Mouse (Mus musculus) left cerebral cortex, adult 8-10 months (tissue): ENCODE results near the gene Rorc. TPM values are rescaled to one million over a fixed set of nuclear protein-coding genes. Genes with fewer than 3 reads are reported as not detected.
A peak's percentile ranks its signal among the peaks of the same experiment; 100 is the strongest.

Experiments used
- DNase-seq, 2 experiments: peaks; one replicate each; pipeline ENCODE4 v3.0.0; 2022; ENCODE audit warnings: low spot score in 2 of 2
- total RNA-seq, 4 experiments: library from RNA; stranded (reverse); gene quantifications; 2 replicates each; pipeline ENCODE4 v1.2.4; 2022

Gene Rorc
- 1 to 10 TPM; 1.3 to 2.6 (median 2.0) TPM for total RNA-seq

- no peak for DNase-seq
Measured at GRCm38 (mm10) chr3:94372641-94373040, at the start of gene Rorc. Gene Rorc, plus strand, starts transcription at chr3:94372794.

DNA sequence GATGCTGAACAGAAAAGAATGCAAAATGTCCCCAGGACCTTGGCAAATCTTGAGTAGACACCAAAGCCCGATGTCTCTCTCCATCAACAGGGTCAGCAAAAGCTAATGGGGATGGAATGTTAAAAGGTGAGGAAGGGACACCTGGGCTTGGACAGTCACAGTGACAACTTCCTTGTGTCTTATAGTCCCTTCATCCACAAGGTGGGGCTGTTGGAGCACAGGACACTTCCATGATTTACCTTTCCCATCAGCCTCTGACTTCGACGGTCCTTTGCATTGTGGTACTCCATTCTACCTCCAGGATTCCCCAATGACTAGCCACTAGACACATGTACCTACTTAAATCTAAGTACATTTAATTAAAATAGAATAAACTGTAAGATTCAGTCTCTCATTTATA is 43.9 kb upstream of the Rorc start:
- DNase-seq = no peak

DNA sequence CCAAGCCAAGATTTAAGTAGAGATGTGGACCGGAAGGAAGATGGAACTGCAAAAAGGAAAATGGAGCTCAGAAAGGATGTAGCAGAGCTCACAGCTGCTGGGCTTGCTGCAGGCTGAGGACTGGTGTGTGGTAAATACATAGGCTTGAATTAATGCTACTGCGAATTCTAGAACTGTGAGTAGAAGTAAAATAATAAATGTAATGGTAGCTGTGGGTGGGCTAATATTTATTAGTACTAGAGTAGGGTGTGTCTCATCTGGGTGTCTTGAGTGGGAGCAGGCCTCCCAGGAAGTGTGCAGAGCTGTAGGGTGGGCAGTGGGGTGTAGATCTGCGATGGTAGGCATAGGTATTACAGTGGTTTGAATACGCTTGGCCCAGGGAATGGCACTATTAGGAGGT is 38.2 kb upstream of the Rorc start:
- no peak for DNase-seq

- no peak for DNase-seq
Measured at GRCm38 (mm10) chr3:94338522-94338921, 34.1 kb upstream of the Rorc start.

DNA sequence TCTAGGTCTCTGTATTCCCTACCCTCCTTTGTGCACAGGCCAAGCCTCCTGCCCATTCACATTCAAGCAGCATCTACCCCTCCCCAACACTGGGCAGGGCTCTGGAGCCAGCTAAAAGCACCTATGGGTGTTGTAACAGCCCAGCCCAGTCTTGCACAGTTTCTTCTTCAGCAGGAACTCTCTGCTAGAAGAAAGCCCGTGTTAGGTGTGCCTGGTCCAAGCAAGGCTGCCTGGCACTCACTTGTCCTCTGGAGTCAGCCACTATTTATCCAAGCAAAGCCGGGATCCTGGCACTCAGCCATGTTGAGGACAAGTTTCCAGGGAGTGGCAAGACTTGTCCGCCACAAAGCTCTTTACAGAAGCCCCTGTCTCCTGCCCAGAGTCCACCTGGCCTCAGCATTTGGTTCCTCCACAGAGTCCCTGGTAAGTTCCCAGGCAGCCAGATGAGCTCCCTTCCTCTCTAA is 30.6 kb upstream of the Rorc start, which contains the start of gene Them5:
Them5 (plus strand) TSS at position 141 of the 464 bp plus-strand sequence.
- no peak for DNase-seq

DNA sequence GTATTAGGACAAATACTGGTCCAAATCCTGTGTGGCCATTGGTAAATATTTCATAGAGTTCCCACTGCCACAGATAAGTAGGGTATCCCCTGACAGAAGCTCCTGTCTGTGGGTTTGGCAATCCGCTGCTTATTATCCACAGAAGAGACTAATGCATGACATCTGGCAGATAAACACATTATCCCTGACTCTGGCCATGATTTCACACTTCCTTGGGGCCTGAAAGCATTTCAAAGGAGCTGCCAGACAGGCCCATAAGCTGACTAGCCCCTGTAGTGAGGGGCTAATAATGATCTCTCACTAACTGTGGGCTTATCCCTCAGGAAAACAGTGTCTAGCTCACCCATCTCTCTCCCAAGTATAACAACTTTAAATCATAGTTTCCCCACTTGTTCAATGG is 30.0 kb upstream of the Rorc start:
- no peak for DNase-seq

DNA sequence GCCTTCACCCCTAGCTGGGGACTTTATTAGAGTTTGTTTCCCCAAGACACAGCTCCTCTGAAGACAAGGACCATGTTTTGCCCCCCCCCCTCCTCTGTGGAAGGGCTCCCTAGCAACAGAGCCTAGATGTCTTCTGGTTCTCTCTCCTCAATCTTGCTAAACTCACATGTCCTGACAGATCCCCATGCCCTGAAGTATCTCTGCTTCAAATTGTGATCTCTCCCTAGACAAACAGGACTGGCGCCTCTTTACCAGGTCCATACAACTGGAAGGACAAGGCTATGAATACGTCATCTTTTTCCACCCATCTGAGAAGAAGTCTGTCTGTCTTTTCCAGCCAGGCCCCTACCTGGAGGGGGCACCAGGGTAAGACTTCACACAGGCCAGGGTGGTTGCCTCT is 28.4 kb upstream of the Rorc start:
- no peak for DNase-seq

GRCm38 (mm10) chr3:94344897-94345296 is 27.7 kb upstream of the Rorc start:
- no peak for DNase-seq

DNA sequence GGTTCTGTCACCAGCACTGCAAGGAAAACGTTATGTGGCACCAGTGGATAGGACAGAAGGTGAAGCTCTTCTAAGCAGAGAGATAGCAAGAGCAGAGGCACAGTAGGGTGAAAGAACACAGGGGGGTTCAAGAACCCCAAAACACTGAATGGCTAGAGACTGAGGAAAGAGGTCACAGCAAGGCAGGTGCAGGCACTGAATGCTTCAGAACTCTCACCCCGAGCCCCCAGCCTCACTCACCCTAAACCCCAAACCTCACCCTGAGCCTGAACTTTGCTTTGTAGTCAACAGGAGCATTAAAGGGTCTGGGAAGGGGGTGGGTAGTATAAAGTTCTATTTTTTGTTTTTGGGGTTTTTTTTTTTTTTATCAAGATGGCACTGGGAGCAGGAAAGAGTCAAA is 24.4 kb upstream of the Rorc start:
- DNase-seq = no peak

- DNase-seq = peak in 1 of 2 experiments; percentile 18
Measured at GRCm38 (mm10) chr3:94360812-94361211, 11.8 kb upstream of the Rorc start.

- no peak for DNase-seq
Measured at GRCm38 (mm10) chr3:94362138-94362537, 10.5 kb upstream of the Rorc start, which contains the start of gene C2cd4d. Gene C2cd4d, plus strand, starts transcription at chr3:94362438.

DNA sequence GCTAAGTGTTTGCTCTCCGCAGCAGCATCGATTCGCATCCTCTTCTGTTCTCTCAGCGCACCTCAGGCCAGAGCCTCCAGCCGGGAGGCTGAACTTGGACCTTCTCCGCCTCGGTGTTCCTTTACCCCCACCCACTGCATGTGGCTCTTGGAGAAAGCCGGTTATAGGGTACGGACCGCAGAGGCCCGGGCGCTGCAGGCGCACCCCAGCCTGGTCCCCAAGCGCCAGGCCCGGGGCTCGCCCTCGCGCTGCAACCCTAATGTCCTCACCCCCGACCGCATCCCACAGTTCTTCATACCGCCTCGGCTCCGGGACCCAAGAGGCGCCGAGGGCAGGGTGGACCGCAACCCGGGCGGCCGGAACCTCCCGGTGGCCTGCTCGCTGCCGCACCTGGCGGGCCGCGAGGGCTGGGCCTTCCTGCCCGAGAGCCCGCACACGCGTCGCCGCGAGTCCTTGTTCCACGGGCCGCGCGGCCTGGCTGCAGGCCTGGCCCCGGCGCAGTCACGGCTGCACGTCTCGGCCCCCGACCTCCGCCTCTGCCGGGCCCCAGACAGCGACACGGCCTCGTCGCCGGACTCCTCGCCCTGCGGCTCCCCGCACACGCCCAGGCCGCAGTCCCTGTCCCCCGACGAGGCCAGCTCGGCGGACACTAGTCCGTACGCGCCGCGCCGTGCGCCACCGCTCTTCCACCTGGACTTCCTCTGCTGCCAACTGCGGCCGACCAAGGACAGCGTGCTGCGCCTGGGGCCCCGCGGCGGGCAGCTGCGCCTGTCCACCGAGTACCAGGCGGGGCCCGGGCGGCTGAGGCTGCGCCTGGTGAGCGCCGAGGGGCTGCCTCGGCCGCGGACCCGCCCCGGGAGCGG is 9.1 kb upstream of the Rorc start:
- DNase-seq = no peak

GRCm38 (mm10) chr3:94364154-94364526 is 8.5 kb upstream of the Rorc start:
- no peak for DNase-seq

DNA sequence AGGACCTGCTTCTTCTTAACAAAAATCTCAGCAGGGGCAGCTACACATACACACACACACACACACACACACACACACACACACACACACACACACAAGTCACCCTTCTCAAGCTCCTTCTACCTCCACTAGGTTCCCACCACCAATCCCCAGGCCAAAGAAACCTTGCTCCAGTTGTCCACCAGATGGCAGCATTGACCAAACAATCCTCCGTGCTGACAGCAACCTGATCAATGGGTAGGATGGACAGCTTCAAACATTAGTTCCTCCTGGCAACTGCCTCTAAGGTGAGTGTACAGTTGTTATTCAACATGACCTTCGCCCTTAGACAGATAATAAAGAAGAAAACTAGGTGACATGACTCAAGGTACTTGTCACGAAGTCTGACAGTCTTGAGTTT is 5.8 kb upstream of the Rorc start:
- DNase-seq = peak; percentile 60 to 69

- DNase-seq = no peak
Measured at GRCm38 (mm10) chr3:94367511-94367910, 5.1 kb upstream of the Rorc start.

- DNase-seq = no peak
Measured at GRCm38 (mm10) chr3:94368631-94369030, 4.0 kb upstream of the Rorc start.

DNA sequence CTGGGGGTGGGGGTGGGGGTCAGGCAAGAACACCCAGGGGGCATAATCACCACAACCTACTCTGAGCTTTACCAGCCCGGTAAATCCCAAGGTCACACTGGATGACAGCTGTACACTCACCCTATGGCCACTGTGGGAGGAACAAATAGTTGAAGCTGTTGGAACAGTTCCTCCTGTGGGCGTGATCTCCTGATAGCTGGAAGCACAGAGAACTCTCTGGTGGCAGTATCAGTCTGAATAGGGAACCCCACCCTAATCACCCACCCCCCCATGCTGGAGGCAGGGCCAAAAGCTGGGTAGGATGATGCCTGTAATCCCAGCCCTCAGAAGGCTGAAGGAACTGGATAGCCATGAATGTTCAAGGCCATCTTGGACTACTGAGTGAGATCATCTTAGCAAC is 2.9 kb upstream of the Rorc start:
- no peak for DNase-seq

DNA sequence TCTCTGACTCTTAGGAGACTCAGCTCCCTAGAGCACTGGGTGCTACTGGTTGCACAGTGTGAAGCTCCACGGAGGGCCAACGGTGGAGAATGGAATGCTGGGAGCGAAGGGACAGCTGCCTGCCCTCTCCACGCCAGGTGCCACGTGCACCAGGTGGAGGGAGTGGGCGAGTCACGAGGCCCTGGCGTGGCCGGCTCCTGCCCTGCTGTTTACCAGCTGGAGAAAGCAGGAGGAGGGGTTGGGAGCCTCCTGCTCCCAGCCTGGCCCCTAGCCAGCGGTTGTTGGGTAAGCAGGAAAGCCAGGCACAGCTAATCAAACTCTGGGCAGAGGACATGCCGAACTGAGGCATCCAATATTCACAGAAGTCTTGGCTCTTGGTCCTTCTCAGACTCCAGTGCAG is 957 bp upstream of the Rorc start:
- peak in 1 of 2 experiments; percentile 39 for DNase-seq

DNA sequence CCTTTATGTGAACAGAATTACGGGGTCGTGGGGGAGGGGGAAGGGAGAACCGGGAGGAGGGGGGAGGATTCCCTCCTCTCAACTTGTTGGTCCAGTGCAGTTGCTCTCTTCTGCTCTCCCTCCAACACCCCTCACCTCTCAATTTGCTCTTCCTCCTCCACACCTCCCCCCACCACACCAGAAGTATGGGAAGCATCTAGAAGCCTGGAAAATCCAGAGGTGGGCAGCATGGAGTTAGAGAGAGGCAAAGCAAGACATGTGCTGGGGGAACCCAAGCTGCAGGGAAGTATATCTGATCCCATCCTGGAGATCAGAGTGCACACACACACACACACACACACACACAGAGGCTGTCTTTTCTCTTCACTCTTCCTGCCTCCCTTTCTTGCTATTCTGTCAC is 556 bp upstream of the Rorc start:
- DNase-seq = no peak

GRCm38 (mm10) chr3:94373090-94373489 is 496 bp downstream of the Rorc start:
- no peak for DNase-seq

DNA sequence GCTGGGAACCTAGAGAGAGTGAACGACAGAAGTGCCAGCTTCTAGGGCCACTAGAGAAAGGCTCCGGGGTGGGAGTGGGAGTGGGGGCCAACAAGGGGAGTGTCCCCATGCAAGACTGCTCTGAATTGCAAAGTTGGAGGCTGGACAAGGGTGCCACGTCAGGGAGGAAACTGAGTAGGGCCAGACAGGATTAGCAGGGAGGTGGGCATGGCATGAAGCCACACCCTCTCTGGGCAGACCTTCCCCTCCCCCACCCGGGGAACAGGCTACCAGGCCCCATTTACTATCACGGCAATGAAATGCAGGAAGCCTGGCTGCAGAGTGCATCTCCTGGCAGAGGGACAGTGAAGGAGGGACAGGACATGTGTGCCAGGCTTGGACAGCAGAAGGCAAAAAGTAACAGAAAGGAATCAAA is 1.0 kb downstream of the Rorc start:
- no peak for DNase-seq

DNA sequence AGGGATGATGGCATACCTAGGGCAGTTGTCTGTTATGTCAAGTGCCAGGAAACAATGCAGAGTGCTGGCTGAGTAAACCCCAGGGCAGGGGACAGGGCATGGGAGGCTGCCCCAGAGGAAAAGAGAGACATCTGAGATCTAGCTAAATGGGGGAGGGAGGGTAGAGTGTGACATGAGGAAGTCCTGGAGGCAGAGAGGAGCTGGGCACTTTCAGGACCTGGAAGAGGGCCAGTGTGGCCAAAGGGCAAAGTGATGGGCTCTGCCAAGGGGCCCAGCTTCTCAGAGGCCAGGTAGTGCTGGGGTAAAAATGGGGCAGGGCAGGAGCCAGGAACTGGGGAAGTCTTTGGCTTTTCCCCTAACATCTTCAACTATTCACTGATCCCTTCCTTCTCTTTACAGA is 2.0 kb downstream of the Rorc start:
- no peak for DNase-seq

GRCm38 (mm10) chr3:94375146-94375545 is 2.6 kb downstream of the Rorc start:
- DNase-seq = no peak
